Mouse (Mus musculus) right cerebral cortex, postnatal 25 days (tissue): Measurements from ENCODE around the gene 1700123K08Rik.
"Not testable (repeated sequence)": the region's sequence is repeated elsewhere in the genome, so short reads cannot be mapped to it uniquely, and the experiment has no call there.

Experiments
- DNase-seq: peaks from one replicate; pipeline ENCODE4 v3.0.0; 2022

Gene 1700123K08Rik

DNA sequence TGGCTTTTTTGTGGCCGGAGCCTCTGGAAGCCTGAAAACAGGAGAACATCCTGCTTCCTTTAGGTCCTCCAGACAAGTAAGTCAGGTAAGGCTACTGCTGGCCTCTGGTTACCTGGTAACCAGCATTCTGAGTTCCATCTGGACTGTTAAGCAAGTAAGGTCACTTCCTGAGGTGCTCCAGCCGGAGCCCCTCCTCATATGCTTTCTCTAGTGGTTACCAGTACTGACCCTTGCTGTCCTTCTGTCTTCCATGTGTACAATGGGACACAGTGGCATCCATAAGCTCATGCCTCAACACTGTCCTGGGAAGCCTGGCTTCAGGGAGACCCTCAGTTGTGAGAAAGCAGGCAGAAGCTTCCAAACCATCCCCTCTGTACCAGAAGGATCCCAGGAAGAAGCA is at the start of gene 1700123K08Rik:
Gene 1700123K08Rik (minus strand): TSS at position 101 of the 400 bp plus-strand sequence.
- DNase-seq: not testable (repeated sequence)

DNA sequence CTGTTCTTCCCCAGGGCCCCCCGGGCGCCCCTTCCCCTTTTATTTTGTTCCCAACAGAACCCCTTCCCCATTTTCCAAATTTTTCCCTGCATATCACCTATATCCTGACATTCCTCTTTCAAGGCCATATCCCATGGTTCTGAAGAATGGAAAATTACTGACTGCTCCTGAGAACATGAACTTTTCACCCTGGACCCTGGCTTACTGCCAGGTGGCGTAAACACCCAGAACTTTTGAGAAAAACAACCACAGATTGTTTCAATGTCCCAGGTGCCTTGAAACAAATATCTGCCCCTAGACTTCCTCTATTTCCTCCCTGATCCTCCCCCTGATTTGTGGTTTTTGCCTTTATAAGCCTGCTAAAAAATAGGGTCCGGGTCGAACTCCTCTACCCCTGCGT is 22.9 kb upstream of the 1700123K08Rik start:
- DNase-seq: no peak

- DNase-seq: no peak
Observed at GRCm38 (mm10) chr5:138571623-138572022, 7.1 kb upstream of the 1700123K08Rik start.

GRCm38 (mm10) chr5:138552718-138553117 is 11.8 kb downstream of the 1700123K08Rik start:
- no peak for DNase-seq

GRCm38 (mm10) chr5:138532491-138532890 is 32.0 kb downstream of the 1700123K08Rik start:
- DNase-seq: no peak
